Mouse (Mus musculus): ENCODE data around the gene Gabrb2.

DNA sequence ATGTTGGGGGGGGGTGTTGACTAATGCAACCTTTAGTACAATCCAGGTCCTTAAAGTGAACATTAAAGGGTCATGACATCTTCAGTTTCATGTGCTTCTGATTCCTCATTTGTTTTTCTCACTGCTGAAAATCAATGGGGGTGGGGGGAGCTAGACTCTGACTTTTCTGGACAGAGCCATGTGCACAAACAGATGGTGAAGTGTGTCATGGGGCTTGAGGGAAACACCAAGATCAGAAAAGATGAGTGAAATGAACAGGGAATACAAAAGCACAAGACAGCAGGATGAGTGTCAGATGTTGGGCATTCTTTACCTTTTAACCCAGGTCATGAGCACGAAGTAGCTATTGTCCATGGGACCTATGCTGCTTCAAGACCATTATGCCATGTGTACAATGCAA is 86.4 kb downstream of the Gabrb2 start:
- TF ChIP-seq GATA1 (IDR thresholded peaks at IDR 0.05; ENCODE audit: low read length), result no peak
- TF ChIP-seq TAL1 (IDR thresholded peaks at IDR 0.05; ENCODE audit: low read length), result no peak
